Mouse (Mus musculus) megakaryocyte-erythroid progenitor cell, adult 5 weeks (primary cell): ENCODE data around the gene Serpinb9c. TPM values are rescaled to one million over a fixed set of nuclear protein-coding genes. Genes with fewer than 3 reads are reported as not detected.

ENCODE experiments used
- polyA plus RNA-seq: library from polyadenylated mRNA; stranded (reverse); fragments of >175 nt; gene quantifications from 2 replicates; pipeline ENCODE4 v1.2.3, GENCODE M21; 2012

The Serpinb9c gene
- not detected in 2 replicates for polyA plus RNA-seq

GRCm38 (mm10) chr13:33159642-33160041, at the start of gene Serpinb9c:
Serpinb9c (minus strand) TSS chr13:33159742.

GRCm38 (mm10) chr13:33192659-33193058, 33.1 kb upstream of the Serpinb9c start, which contains the start of gene Serpinb9d:
Serpinb9d (plus strand) TSS chr13:33192959.

Other genes starting within 250 kb of the Serpinb9c start
- gene Serpinb6b, start 194.5 kb downstream of the Serpinb9c start, polyA plus RNA-seq: 0.23 and 0.61 TPM in 2 replicates
- 0.22 and 0.29 TPM in 2 replicates for gene Serpinb9, start 156.5 kb downstream of the Serpinb9c start, polyA plus RNA-seq
- gene Serpinb9b, start 132.3 kb downstream of the Serpinb9c start, polyA plus RNA-seq: not detected in 2 replicates
- gene Serpinb1b, start 81.2 kb downstream of the Serpinb9c start, polyA plus RNA-seq: not detected in 2 replicates
- gene Serpinb9d, start 33.2 kb upstream of the Serpinb9c start, polyA plus RNA-seq: not detected in 2 replicates
- not detected in 2 replicates for gene Serpinb9e, start 89.9 kb upstream of the Serpinb9c start, polyA plus RNA-seq
- gene Serpinb9f, start 164.3 kb upstream of the Serpinb9c start, polyA plus RNA-seq: not detected in 2 replicates
- gene Gm11397, start 236.0 kb upstream of the Serpinb9c start, polyA plus RNA-seq: not detected in 2 replicates